Mouse (Mus musculus) gastrocnemius, adult 18-20 months (tissue): ENCODE data around the gene Zscan4f. TPM values are rescaled to one million over a fixed set of nuclear protein-coding genes. Genes with fewer than 3 reads are reported as not detected.
"Not testable (repeated sequence)": the region's sequence is repeated elsewhere in the genome, so short reads cannot be mapped to it uniquely, and the experiment has no call there.

Experiments used
- DNase-seq: peaks from one replicate; pipeline ENCODE4 v3.0.0; 2021; ENCODE audit warnings: low spot score
- long read RNA-seq, 2 experiments: library from polyadenylated mRNA; stranded (forward); transcript quantifications; one replicate each; pipeline ENCODE4 v2.0.0; 2021
- microRNA-seq: library from miRNA; unstranded; fragments of <30 nt; microRNA quantifications from one replicate; pipeline ENCODE4 v1.2.0, GENCODE M21; 2021
- total RNA-seq, 2 experiments: library from RNA; stranded (reverse); gene quantifications; 2 replicates each; pipeline ENCODE4 v1.2.3; 2021

Zscan4f gene
- total RNA-seq, result not detected
- long read RNA-seq, experiment 1, result 0 reads
- long read RNA-seq, experiment 2, result 0 reads

DNA sequence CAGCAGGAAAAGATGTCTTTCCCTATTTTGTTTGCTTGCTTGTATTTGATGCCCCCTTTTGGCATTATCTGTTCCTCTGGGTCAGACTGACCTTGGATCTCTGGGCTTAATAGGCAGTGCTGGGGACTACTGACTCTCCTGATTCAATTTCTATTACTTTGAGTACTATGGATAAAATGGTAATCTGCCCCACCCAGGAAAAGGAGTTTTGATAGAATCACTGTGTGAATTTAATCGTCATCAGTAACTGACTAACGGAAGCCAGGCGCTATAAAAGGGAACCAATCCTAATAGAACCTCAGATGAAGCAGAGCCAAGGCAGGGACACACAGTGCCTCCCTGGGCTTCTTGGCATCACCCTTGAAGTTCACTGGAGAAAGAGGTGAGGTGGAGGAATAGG lies at the start of gene Zscan4f:
Gene Zscan4f (plus strand): TSS at position 301 of the 400 bp plus-strand sequence.
- not testable (repeated sequence) for DNase-seq

DNA sequence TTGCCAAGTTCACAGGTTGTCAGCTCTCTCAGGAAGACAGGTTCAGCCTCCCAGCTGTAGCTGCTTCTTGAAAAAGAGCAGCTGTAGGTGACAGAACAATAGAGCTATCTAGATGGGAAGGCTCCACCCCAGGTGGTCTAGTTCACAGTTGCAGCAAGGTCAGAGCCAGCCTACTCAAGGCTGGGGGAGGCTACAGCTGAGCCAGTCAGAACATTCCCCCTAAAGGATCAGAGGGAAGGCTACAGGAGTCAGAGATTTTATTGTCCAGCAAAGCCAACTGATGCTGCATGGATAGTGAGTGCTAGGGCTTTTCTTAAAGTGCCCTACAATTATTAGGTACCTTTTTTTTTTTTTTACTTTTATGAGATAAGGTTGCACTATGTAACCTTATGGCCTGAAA lies 13.1 kb upstream of the Zscan4f start:
- not testable (repeated sequence) for DNase-seq

Small RNA genes lying within 50 kb of the gene (microRNA-seq; reads per million reads assigned to microRNA genes)
- gene Gm23087, result not detected

Other genes with a start within 250 kb of the Zscan4f start
- gene Zscan4d, start 231.8 kb upstream of the Zscan4f start, total RNA-seq, result not detected
- gene Zscan4e, start 87.2 kb upstream of the Zscan4f start, total RNA-seq, result not detected
- gene Zscan4-ps2, start 116.4 kb downstream of the Zscan4f start, total RNA-seq, result not detected
- gene Zscan4-ps3, start 211.4 kb downstream of the Zscan4f start, total RNA-seq, result not detected